Mouse (Mus musculus): ENCODE results near the gene P2ry2. TPM values are rescaled to one million over a fixed set of nuclear protein-coding genes. Genes with fewer than 3 reads are reported as not detected.
A peak's percentile ranks its signal among the peaks of the same experiment; 100 is the strongest.

Gene P2ry2
- polyA plus RNA-seq, 1 experiment from 2014 or later = 0.54 TPM

DNA sequence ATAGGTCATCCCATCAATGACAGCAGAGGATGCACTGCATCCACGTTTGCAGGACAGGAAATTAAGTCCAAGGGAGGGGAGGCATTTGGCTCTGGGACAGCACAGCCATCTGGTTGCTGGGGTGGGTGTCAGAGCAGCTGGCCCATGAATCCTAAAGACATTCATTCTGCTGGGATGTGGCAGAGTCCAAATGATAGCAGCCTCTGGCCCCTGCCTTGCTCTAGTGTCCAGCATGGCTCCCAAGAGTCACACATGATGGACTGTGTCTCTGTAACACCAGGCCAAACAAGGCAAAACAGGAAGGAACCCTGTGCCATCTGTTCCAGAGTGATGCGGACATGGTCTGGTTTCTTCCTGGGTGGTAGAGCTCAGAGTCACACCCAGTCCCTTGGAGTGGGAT lies 60.8 kb downstream of the P2ry2 start:
- H3K9ac ChIP-seq (ENCODE audit: low read depth, low read length) = no peak overlapping the region
- WGBS (ENCODE audit: insufficient replicate concordance) = 74% methylated on average over 2 of the region's 2 CpGs
- H3K4me2 ChIP-seq = no peak overlapping the region
- ATAC-seq (replicated peaks; ENCODE audit: insufficient number of reproducible peaks, low FRiP score, low TSS enrichment) = no peak
- no peak overlapping the region for H3K4me3 ChIP-seq (ENCODE audit: low read depth, low read length)
- no peaks in the 10 kb centered on the region; the same call in 1 of the 2 replicates for H3K9me3 ChIP-seq (replicated peaks; ENCODE audit: control insufficient read depth, low read length)
- H3K27me3 ChIP-seq (ENCODE audit: control insufficient read depth, insufficient read depth, low read length) = peaks cover 16% of the 10 kb centered on the region
- H3K4me1 ChIP-seq (ENCODE audit: control insufficient read depth, insufficient read depth, low read length) = peaks cover 19% of the 10 kb centered on the region
- no peak overlapping the region for H3K27ac ChIP-seq (ENCODE audit: low read depth, low read length)
- H3K36me3 ChIP-seq (ENCODE audit: control insufficient read depth, insufficient read depth, low read length) = no peaks in the 10 kb centered on the region

- H3K9me3 ChIP-seq (replicated peaks; ENCODE audit: control insufficient read depth, low read length) = no peaks in the 10 kb centered on the region
- H3K9ac ChIP-seq (ENCODE audit: low read depth, low read length) = no peak overlapping the region
- H3K36me3 ChIP-seq (ENCODE audit: control insufficient read depth, insufficient read depth, low read length) = no peaks in the 10 kb centered on the region
- H3K27me3 ChIP-seq (ENCODE audit: control insufficient read depth, insufficient read depth, low read length) = peaks cover 16% of the 10 kb centered on the region
- peak overlapping the region; percentile 68; the same call in 1 of the 2 replicates for H3K27ac ChIP-seq (ENCODE audit: low read depth, low read length)
- H3K4me3 ChIP-seq (ENCODE audit: low read depth, low read length) = no peak overlapping the region
- 42% methylated on average over 12 of the region's 12 CpGs for WGBS (ENCODE audit: insufficient replicate concordance)
- H3K4me1 ChIP-seq (ENCODE audit: control insufficient read depth, insufficient read depth, low read length) = peaks cover 19% of the 10 kb centered on the region
- H3K4me2 ChIP-seq = no peak overlapping the region
- ATAC-seq (replicated peaks; ENCODE audit: insufficient number of reproducible peaks, low FRiP score, low TSS enrichment) = 0 out of 2 replicates have a peak, but pooled peaks have one; percentile 22
These were observed 62.1 kb downstream of the P2ry2 start for GRCm38 (mm10) chr7:100950481-100951010.

DNA sequence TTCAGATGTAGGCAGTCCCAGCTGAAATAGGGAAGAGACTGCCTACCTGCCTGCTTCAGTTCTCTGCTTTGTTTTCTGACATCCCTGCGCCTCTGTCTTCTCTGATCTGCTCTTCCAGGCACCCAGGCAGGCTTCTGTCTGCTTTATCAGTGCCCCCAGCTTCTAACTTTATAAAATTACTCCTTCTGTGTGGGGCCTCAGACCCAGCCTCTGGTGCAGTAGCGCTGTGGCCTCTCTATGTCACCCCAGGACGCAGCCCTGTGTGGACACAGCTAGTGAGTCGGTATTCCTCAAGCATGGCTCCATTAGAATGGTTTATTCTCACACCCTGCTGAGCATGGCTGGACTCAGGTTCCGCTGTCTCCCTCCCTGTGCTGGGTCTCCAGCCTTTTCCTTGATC lies 62.6 kb downstream of the P2ry2 start:
- peak overlapping the region; percentile 34; the same call in 1 of the 2 replicates for H3K9ac ChIP-seq (ENCODE audit: low read depth, low read length)
- no peak for ATAC-seq (replicated peaks; ENCODE audit: insufficient number of reproducible peaks, low FRiP score, low TSS enrichment)
- peaks cover 16% of the 10 kb centered on the region for H3K27me3 ChIP-seq (ENCODE audit: control insufficient read depth, insufficient read depth, low read length)
- H3K4me2 ChIP-seq = 0 out of 2 replicates have a peak overlapping the region, but pooled peaks have one; percentile 16
- H3K36me3 ChIP-seq (ENCODE audit: control insufficient read depth, insufficient read depth, low read length) = no peaks in the 10 kb centered on the region
- H3K4me1 ChIP-seq (ENCODE audit: control insufficient read depth, insufficient read depth, low read length) = peaks cover 19% of the 10 kb centered on the region
- no peaks in the 10 kb centered on the region for H3K9me3 ChIP-seq (replicated peaks; ENCODE audit: control insufficient read depth, low read length)
- peak overlapping the region; percentile 68; the same call in 1 of the 2 replicates for H3K27ac ChIP-seq (ENCODE audit: low read depth, low read length)
- 69% methylated on average over 5 of the region's 5 CpGs for WGBS (ENCODE audit: insufficient replicate concordance)
- H3K4me3 ChIP-seq (ENCODE audit: low read depth, low read length) = no peak overlapping the region

Other genes with a start within 250 kb of the P2ry2 start
- gene Relt, start 149.4 kb downstream of the P2ry2 start, polyA plus RNA-seq (2014; fragmentation: Nextera tagmentation; extraction: Ambion mirVana) = 2.3 and 3.0 TPM in 2 replicates
- 8.5 and 8.8 TPM in 2 replicates for gene Arhgef17, start 80.8 kb downstream of the P2ry2 start, polyA plus RNA-seq (2014; fragmentation: Nextera tagmentation; extraction: Ambion mirVana)
- gene P2ry6, start 38.2 kb downstream of the P2ry2 start, polyA plus RNA-seq (2014; fragmentation: Nextera tagmentation; extraction: Ambion mirVana) = 2.1 and 2.8 TPM in 2 replicates
- gene Fchsd2, start 80.0 kb upstream of the P2ry2 start, polyA plus RNA-seq (2014; fragmentation: Nextera tagmentation; extraction: Ambion mirVana) = 16.3 and 20.4 TPM in 2 replicates